Mouse (Mus musculus): Measurements from ENCODE around the gene Cdhr1.
"Not testable (repeated sequence)": the region's sequence is repeated elsewhere in the genome, so short reads cannot be mapped to it uniquely, and the experiment has no call there.

GRCm38 (mm10) chr14:37137596-37137995, 39.4 kb upstream of the Cdhr1 start:
- TF ChIP-seq ZNF384 (IDR thresholded peaks at IDR 0.05; ENCODE audit: low read depth, low read length), result peak; percentile 62; the same call in 1 of the 2 replicates
- TF ChIP-seq ZC3H11A (IDR thresholded peaks at IDR 0.05; ENCODE audit: borderline replicate concordance, low read depth, low read length); CHD2 (IDR thresholded peaks at IDR 0.05; ENCODE audit: low read depth, low read length): not testable (repeated sequence)
